Mouse (Mus musculus): Measurements from ENCODE around the gene Hspa13. TPM values are rescaled to one million over a fixed set of nuclear protein-coding genes. Genes with fewer than 3 reads are reported as not detected.

Hspa13 gene
- polyA plus RNA-seq, 1 experiment from 2014 or later, result 40.4 TPM

DNA sequence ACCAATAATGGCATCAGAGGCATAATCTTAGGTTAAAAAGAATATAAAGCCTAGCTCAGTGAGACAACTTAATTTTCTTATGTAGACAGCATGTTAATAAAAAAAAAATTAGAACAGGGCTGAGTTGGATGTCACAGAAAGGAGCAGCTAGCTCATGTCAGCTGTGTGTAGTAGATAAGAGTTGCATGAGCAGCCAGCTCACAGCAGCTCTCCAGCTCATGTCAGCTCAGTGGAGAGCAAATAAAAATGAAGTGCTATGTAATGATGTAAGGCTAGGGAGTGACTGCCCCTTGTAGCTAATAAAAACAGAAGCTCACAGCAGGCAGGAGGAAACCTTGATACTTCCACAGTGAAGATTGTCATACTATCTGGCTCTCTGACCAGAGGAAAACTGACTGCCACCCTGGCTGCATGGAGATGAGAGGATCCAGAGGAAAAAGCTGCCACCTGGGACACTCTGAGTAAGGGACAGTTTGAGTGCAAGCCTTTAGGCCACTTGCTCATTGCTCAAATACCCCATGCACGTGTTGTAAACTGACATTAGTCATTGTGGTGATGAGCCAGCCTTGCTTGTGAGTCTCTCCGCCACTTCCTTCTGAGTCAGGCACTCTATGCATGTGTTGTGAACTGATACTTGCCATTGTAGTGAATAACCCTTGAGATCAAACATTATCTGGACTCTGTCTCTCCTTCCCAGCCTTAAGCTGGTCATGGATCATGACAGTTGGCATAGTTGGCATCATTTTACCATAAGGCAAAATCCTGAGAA lies 49.3 kb downstream of the Hspa13 start:
- H3K9ac ChIP-seq (ENCODE audit: low read depth, low read length), result no peak overlapping the region
- WGBS, result 73% methylated on average over 2 of the region's 2 CpGs
- no peaks in the 10 kb centered on the region for H3K9me3 ChIP-seq (ENCODE audit: control insufficient read depth, low read length)
- H3K4me2 ChIP-seq (replicated peaks; ENCODE audit: low read depth, low read length), result no peak overlapping the region
- H3K36me3 ChIP-seq (ENCODE audit: control insufficient read depth, insufficient read depth, low read length), result no peaks in the 10 kb centered on the region
- ATAC-seq (ENCODE audit: low FRiP score) (no peak), DNase-seq (ENCODE audit: low spot score) (no peak)
- H3K27ac ChIP-seq (ENCODE audit: low read depth, low read length), result no peak overlapping the region
- H3K4me1 ChIP-seq (replicated peaks; ENCODE audit: control insufficient read depth, insufficient read depth, low read length), result no peaks in the 10 kb centered on the region
- no peaks in the 10 kb centered on the region for H3K27me3 ChIP-seq (ENCODE audit: control insufficient read depth, insufficient read depth, low read length)
- no peak overlapping the region for H3K4me3 ChIP-seq (ENCODE audit: low read depth, low read length)

GRCm38 (mm10) chr16:75696176-75696575 lies 70.7 kb downstream of the Hspa13 start:
- no peaks in the 10 kb centered on the region for H3K4me1 ChIP-seq (replicated peaks; ENCODE audit: control insufficient read depth, insufficient read depth, low read length)
- H3K27ac ChIP-seq (ENCODE audit: low read depth, low read length), result no peak overlapping the region
- no peaks in the 10 kb centered on the region for H3K9me3 ChIP-seq (ENCODE audit: control insufficient read depth, low read length)
- no peak overlapping the region for H3K4me3 ChIP-seq (ENCODE audit: low read depth, low read length)
- no peaks in the 10 kb centered on the region for H3K36me3 ChIP-seq (ENCODE audit: control insufficient read depth, insufficient read depth, low read length)
- DNase-seq (ENCODE audit: low spot score) (peak; percentile 72), ATAC-seq (ENCODE audit: low FRiP score) (peak; percentile 74)
- H3K4me2 ChIP-seq (replicated peaks; ENCODE audit: low read depth, low read length), result no peak overlapping the region
- H3K9ac ChIP-seq (ENCODE audit: low read depth, low read length), result no peak overlapping the region
- WGBS, result 29% methylated on average over 2 of the region's 2 CpGs
- no peaks in the 10 kb centered on the region for H3K27me3 ChIP-seq (ENCODE audit: control insufficient read depth, insufficient read depth, low read length)

Other genes with a start within 250 kb of the Hspa13 start
- gene Lipi, start 181.0 kb downstream of the Hspa13 start, polyA plus RNA-seq (2014; fragmentation: Nextera tagmentation; extraction: Ambion mirVana), result not detected in 2 replicates
- gene Rbm11, start 174.3 kb downstream of the Hspa13 start, polyA plus RNA-seq (2014; fragmentation: Nextera tagmentation; extraction: Ambion mirVana), result 0.71 and 0.73 TPM in 2 replicates